Mouse (Mus musculus): ENCODE results near the gene Clip4. TPM values are rescaled to one million over a fixed set of nuclear protein-coding genes. Genes with fewer than 3 reads are reported as not detected.

The Clip4 gene
- total RNA-seq, 1 experiment, result 6.1 TPM

DNA sequence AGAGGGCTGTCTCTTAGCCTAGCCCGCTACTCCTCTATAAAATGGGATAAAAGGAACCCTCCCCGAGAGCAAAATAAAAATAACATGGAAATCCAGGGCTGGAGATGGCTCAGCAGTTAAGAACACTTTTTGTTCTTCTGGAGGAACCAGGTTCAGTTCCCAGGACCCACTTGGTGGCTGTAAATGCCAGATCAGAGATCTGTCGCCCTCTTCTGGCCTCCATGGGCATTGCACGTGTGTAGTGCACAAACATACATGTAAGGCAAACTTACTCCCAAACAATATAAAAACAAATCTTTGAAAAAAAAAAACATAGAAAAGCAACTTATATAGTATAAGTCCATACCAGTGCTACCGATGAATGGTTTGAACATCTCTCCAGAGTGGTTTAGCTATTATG, 104.7 kb downstream of the Clip4 start:
- Histone ChIP-seq H3K36me3 (ENCODE audit: control insufficient read depth, insufficient read depth, low read length, poor library complexity, severe bottlenecking) (no peaks in the 10 kb centered on the region), H3K4me3 (ENCODE audit: insufficient read depth in 1 of 2, low read depth in 1 of 2, low read length in 2 of 2, poor library complexity in 1 of 2, severe bottlenecking in 1 of 2) (no peak overlapping the region), H3K9me3 (ENCODE audit: control insufficient read depth, insufficient read depth, low read depth, low read length) (no peaks in the 10 kb centered on the region), H3K9ac (ENCODE audit: insufficient read depth, low read depth, low read length, poor library complexity, severe bottlenecking) (no peak overlapping the region), H3K4me1 (ENCODE audit: control insufficient read depth in 2 of 2, insufficient read depth in 2 of 2, low read length in 2 of 2, poor library complexity in 1 of 2) (peaks cover 0 to 2% of the 10 kb centered on the region in 2 experiments; a peak in 1 of 4 replicates), H3K27ac (ENCODE audit: insufficient read depth, low read depth, low read length, poor library complexity, severe bottlenecking) (no peak overlapping the region)
- peak; percentile 62 for DNase-seq (ENCODE audit: low read depth, low spot score)
- in situ Hi-C loops (cut with MboI; ENCODE audit: low sequenced_read_pairs in 2 of 2, unreplicated experiment in 2 of 2), result loop anchor here (5.0 to 25.0 kb wide), 3 partner anchors 181 to 311 kb away; partner anchors contain the start of gene Spdya (in 1 of the 2)
- TF ChIP-seq HCFC1 (IDR thresholded peaks at IDR 0.05; ENCODE audit: borderline replicate concordance, insufficient read depth, low read length) (no peak), ZC3H11A (IDR thresholded peaks at IDR 0.05; ENCODE audit: borderline replicate concordance, low read depth, low read length) (peak; percentile 53; the same call in 1 of the 2 replicates)

- peak; percentile 76 for DNase-seq (ENCODE audit: low read depth, low spot score)
- in situ Hi-C loops (cut with MboI; ENCODE audit: low sequenced_read_pairs in 2 of 2, unreplicated experiment in 2 of 2), result loop anchor here (5.0 to 25.0 kb wide), 3 partner anchors 182 to 312 kb away; partner anchors contain the start of gene Spdya (in 1 of the 2)
- TF ChIP-seq HCFC1 (IDR thresholded peaks at IDR 0.05; ENCODE audit: borderline replicate concordance, insufficient read depth, low read length), result no peak
- TF ChIP-seq MAFK (IDR thresholded peaks at IDR 0.05; ENCODE audit: insufficient read depth, low read depth, low read length), result no peak
- 0 out of 2 replicates have a peak, but pooled peaks have one; percentile 16 for TF ChIP-seq ZC3H11A (IDR thresholded peaks at IDR 0.05; ENCODE audit: borderline replicate concordance, low read depth, low read length)
- Histone ChIP-seq H3K9ac (ENCODE audit: insufficient read depth, low read depth, low read length, poor library complexity, severe bottlenecking) (no peak overlapping the region; the same call in 1 of the 2 replicates), H3K4me3 (ENCODE audit: insufficient read depth in 1 of 2, low read depth in 1 of 2, low read length in 2 of 2, poor library complexity in 1 of 2, severe bottlenecking in 1 of 2) (no peak overlapping the region), H3K36me3 (ENCODE audit: control insufficient read depth, insufficient read depth, low read length, poor library complexity, severe bottlenecking) (no peaks in the 10 kb centered on the region), H3K4me1 (ENCODE audit: control insufficient read depth in 2 of 2, insufficient read depth in 2 of 2, low read length in 2 of 2, poor library complexity in 1 of 2) (0 out of 4 replicates have a peak, but pooled peaks cover 0 to 2% of the 10 kb centered on the region in 2 experiments), H3K9me3 (ENCODE audit: control insufficient read depth, insufficient read depth, low read depth, low read length) (no peaks in the 10 kb centered on the region), H3K27ac (ENCODE audit: insufficient read depth, low read depth, low read length, poor library complexity, severe bottlenecking) (no peak overlapping the region)
Observed at GRCm38 (mm10) chr17:71874077-71874476, 105.8 kb downstream of the Clip4 start.

- Histone ChIP-seq H3K4me1 (ENCODE audit: control insufficient read depth in 2 of 2, insufficient read depth in 2 of 2, low read length in 2 of 2, poor library complexity in 1 of 2) (0 out of 4 replicates have a peak, but pooled peaks cover 0 to 2% of the 10 kb centered on the region in 2 experiments), H3K9me3 (ENCODE audit: control insufficient read depth, insufficient read depth, low read depth, low read length) (no peaks in the 10 kb centered on the region), H3K4me3 (ENCODE audit: insufficient read depth in 1 of 2, low read depth in 1 of 2, low read length in 2 of 2, poor library complexity in 1 of 2, severe bottlenecking in 1 of 2) (no peak overlapping the region), H3K9ac (ENCODE audit: insufficient read depth, low read depth, low read length, poor library complexity, severe bottlenecking) (no peak overlapping the region), H3K27ac (ENCODE audit: insufficient read depth, low read depth, low read length, poor library complexity, severe bottlenecking) (no peak overlapping the region), H3K36me3 (ENCODE audit: control insufficient read depth, insufficient read depth, low read length, poor library complexity, severe bottlenecking) (no peaks in the 10 kb centered on the region)
- no peak for TF ChIP-seq ZC3H11A (IDR thresholded peaks at IDR 0.05; ENCODE audit: borderline replicate concordance, low read depth, low read length)
- TF ChIP-seq ZNF384 (IDR thresholded peaks at IDR 0.05; ENCODE audit: low read depth, low read length), result no peak
- no peak for TF ChIP-seq HCFC1 (IDR thresholded peaks at IDR 0.05; ENCODE audit: borderline replicate concordance, insufficient read depth, low read length)
- TF ChIP-seq CHD2 (IDR thresholded peaks at IDR 0.05; ENCODE audit: low read depth, low read length), result no peak
- no peak for TF ChIP-seq MAFK (IDR thresholded peaks at IDR 0.05; ENCODE audit: insufficient read depth, low read depth, low read length)
- no peak for DNase-seq (ENCODE audit: low read depth, low spot score)
- in situ Hi-C loops (cut with MboI; ENCODE audit: low sequenced_read_pairs in 2 of 2, unreplicated experiment in 2 of 2), result loop anchor here (5.0 to 25.0 kb wide), 3 partner anchors 182 to 312 kb away; partner anchors contain the start of gene Spdya (in 1 of the 2)
Observed at GRCm38 (mm10) chr17:71874795-71875194, 106.5 kb downstream of the Clip4 start.

DNA sequence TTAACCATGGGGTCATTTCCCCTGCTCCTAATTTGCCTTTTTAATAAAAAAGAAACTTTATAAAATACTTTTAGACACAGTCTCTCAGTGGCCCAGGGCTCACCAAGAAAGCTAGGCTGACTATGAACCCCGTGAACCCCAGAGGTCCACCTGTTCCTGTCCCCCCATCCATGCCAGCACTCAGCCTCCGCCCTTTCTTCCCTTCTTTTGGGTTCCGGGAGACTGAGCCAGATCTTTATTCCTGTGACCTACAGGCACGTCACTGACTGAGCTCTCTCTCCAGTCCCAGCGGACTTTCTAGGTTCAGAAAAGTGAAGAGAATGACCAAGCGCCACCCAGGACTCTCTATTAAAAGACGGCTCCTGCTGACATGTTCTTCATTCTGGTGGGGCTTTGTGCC, 107.2 kb downstream of the Clip4 start:
- Histone ChIP-seq H3K36me3 (ENCODE audit: control insufficient read depth, insufficient read depth, low read length, poor library complexity, severe bottlenecking) (no peaks in the 10 kb centered on the region), H3K9ac (ENCODE audit: insufficient read depth, low read depth, low read length, poor library complexity, severe bottlenecking) (no peak overlapping the region), H3K27ac (ENCODE audit: insufficient read depth, low read depth, low read length, poor library complexity, severe bottlenecking) (no peak overlapping the region), H3K4me1 (ENCODE audit: control insufficient read depth in 2 of 2, insufficient read depth in 2 of 2, low read length in 2 of 2, poor library complexity in 1 of 2) (0 out of 4 replicates have a peak, but pooled peaks cover 0 to 2% of the 10 kb centered on the region in 2 experiments), H3K9me3 (ENCODE audit: control insufficient read depth, insufficient read depth, low read depth, low read length) (no peaks in the 10 kb centered on the region), H3K4me3 (ENCODE audit: insufficient read depth in 1 of 2, low read depth in 1 of 2, low read length in 2 of 2, poor library complexity in 1 of 2, severe bottlenecking in 1 of 2) (no peak overlapping the region)
- in situ Hi-C loops (cut with MboI; ENCODE audit: low sequenced_read_pairs in 2 of 2, unreplicated experiment in 2 of 2), result no loop called here
- DNase-seq (ENCODE audit: low read depth, low spot score), result no peak
- TF ChIP-seq CHD2 (IDR thresholded peaks at IDR 0.05; ENCODE audit: low read depth, low read length) (no peak), HCFC1 (IDR thresholded peaks at IDR 0.05; ENCODE audit: borderline replicate concordance, insufficient read depth, low read length) (no peak), ZC3H11A (IDR thresholded peaks at IDR 0.05; ENCODE audit: borderline replicate concordance, low read depth, low read length) (no peak), ZNF384 (IDR thresholded peaks at IDR 0.05; ENCODE audit: low read depth, low read length) (no peak), MAFK (IDR thresholded peaks at IDR 0.05; ENCODE audit: insufficient read depth, low read depth, low read length) (no peak)

GRCm38 (mm10) chr17:71881369-71881768, 113.1 kb downstream of the Clip4 start:
- no peak for TF ChIP-seq ZC3H11A (IDR thresholded peaks at IDR 0.05; ENCODE audit: borderline replicate concordance, low read depth, low read length)
- no peak for TF ChIP-seq ZNF384 (IDR thresholded peaks at IDR 0.05; ENCODE audit: low read depth, low read length)
- no peak for TF ChIP-seq HCFC1 (IDR thresholded peaks at IDR 0.05; ENCODE audit: borderline replicate concordance, insufficient read depth, low read length)
- TF ChIP-seq MAFK (IDR thresholded peaks at IDR 0.05; ENCODE audit: insufficient read depth, low read depth, low read length), result no peak
- no peak for TF ChIP-seq CHD2 (IDR thresholded peaks at IDR 0.05; ENCODE audit: low read depth, low read length)
- H3K36me3 ChIP-seq (ENCODE audit: control insufficient read depth, insufficient read depth, low read length, poor library complexity, severe bottlenecking), result no peaks in the 10 kb centered on the region

More at GRCm38 (mm10) chr17:71881369-71881768, 113.1 kb downstream of the Clip4 start:
- no peak overlapping the region for H3K27ac ChIP-seq (ENCODE audit: insufficient read depth, low read depth, low read length, poor library complexity, severe bottlenecking)
- in situ Hi-C loops (cut with MboI; ENCODE audit: low sequenced_read_pairs in 2 of 2, unreplicated experiment in 2 of 2), result no loop called here
- no peaks in the 10 kb centered on the region for H3K4me1 ChIP-seq (ENCODE audit: control insufficient read depth in 2 of 2, insufficient read depth in 2 of 2, low read length in 2 of 2, poor library complexity in 1 of 2)
- no peak overlapping the region for H3K9ac ChIP-seq (ENCODE audit: insufficient read depth, low read depth, low read length, poor library complexity, severe bottlenecking)
- H3K4me3 ChIP-seq (ENCODE audit: insufficient read depth in 1 of 2, low read depth in 1 of 2, low read length in 2 of 2, poor library complexity in 1 of 2, severe bottlenecking in 1 of 2), result no peak overlapping the region
- DNase-seq (ENCODE audit: low read depth, low spot score), result no peak
- H3K9me3 ChIP-seq (ENCODE audit: control insufficient read depth, insufficient read depth, low read depth, low read length), result no peaks in the 10 kb centered on the region
